Mouse (Mus musculus) CH12.LX (cell line): Measurements from ENCODE around the gene Luc7l.

ENCODE experiments used
- CTCF ChIP-seq, 2 experiments: IDR thresholded peaks in 1 of 2; conservative IDR thresholded peaks in 1 of 2; 2 replicates each; pipeline ENCODE4 v1.5.1; 2011 to 2012; ENCODE audit warnings: low read depth in 2 of 2, low read length in 2 of 2, improper control_type of control experiment in 1 of 2, inconsistent platforms in 1 of 2, mild to moderate bottlenecking in 1 of 2, moderate library complexity in 1 of 2
- E2F4 ChIP-seq: IDR thresholded peaks from 2 replicates; pipeline ENCODE4 v1.6.1; 2011; ENCODE audit warnings: low read depth, low read length, improper control_type of control experiment; ENCODE audit not compliant: insufficient replicate concordance
- EP300 ChIP-seq: IDR thresholded peaks from 2 replicates; pipeline ENCODE4 v1.6.1; 2011; ENCODE audit warnings: low read length, improper control_type of control experiment
- IRF4 ChIP-seq: IDR thresholded peaks from 2 replicates; pipeline ENCODE4 v1.6.1; 2014; ENCODE audit warnings: low read depth, mild to moderate bottlenecking, inconsistent platforms, low read length, improper control_type of control experiment
- JUN ChIP-seq: IDR thresholded peaks from 2 replicates; pipeline ENCODE4 v1.6.1; 2011; ENCODE audit warnings: low read depth, mild to moderate bottlenecking, low read length, improper control_type of control experiment, moderate library complexity; ENCODE audit not compliant: insufficient read depth
- KAT2A ChIP-seq: IDR thresholded peaks from 2 replicates; pipeline ENCODE4 v1.6.1; 2012; ENCODE audit warnings: low read length, improper control_type of control experiment, inconsistent platforms; ENCODE audit not compliant: insufficient replicate concordance
- MAX ChIP-seq: IDR thresholded peaks from 2 replicates; pipeline ENCODE4 v1.6.1; 2011; ENCODE audit warnings: low read length, improper control_type of control experiment
- MAZ ChIP-seq: IDR thresholded peaks from 2 replicates; pipeline ENCODE4 v1.6.1; 2012; ENCODE audit warnings: low read depth, mild to moderate bottlenecking, inconsistent platforms, low read length, improper control_type of control experiment, moderate library complexity
- POLR2A ChIP-seq: IDR thresholded peaks from 2 replicates; pipeline ENCODE4 v1.6.1; 2011; ENCODE audit warnings: low read depth, mild to moderate bottlenecking, improper control_type of control experiment, low read length
- POLR2AphosphoS2 ChIP-seq: IDR thresholded peaks from 2 replicates; pipeline ENCODE4 v1.6.1; 2011; ENCODE audit warnings: low read depth, low read length, improper control_type of control experiment
- RAD21 ChIP-seq: IDR thresholded peaks from 2 replicates; pipeline ENCODE4 v1.6.1; 2011; ENCODE audit warnings: low read depth, mild to moderate bottlenecking, low read length, improper control_type of control experiment, moderate library complexity
- RCOR1 ChIP-seq: conservative IDR thresholded peaks from 2 replicates; pipeline ENCODE4 v1.6.1; 2012; ENCODE audit warnings: low read depth, mild to moderate bottlenecking, inconsistent platforms, low read length, improper control_type of control experiment
- SMC3 ChIP-seq: IDR thresholded peaks from 2 replicates; pipeline ENCODE4 v1.6.1; 2011; ENCODE audit warnings: low read depth, low read length, improper control_type of control experiment
- USF2 ChIP-seq: conservative IDR thresholded peaks from 2 replicates; pipeline ENCODE4 v1.6.1; 2011; ENCODE audit warnings: low read depth, low read length, improper control_type of control experiment

GRCm38 (mm10) chr17:26206392-26206791, 46.3 kb upstream of the Luc7l start:
- TF ChIP-seq CTCF (conservative IDR thresholded peaks at IDR 0.05 in 1 of 2, IDR thresholded peaks at IDR 0.05 in 1 of 2; ENCODE audit: low read depth in 2 of 2, low read length in 2 of 2), result no peak
- no peak for TF ChIP-seq IRF4
- TF ChIP-seq KAT2A, result no peak
- no peak for TF ChIP-seq MAZ
- TF ChIP-seq RCOR1, result no peak
- no peak for TF ChIP-seq USF2
- no peak for TF ChIP-seq RAD21
- TF ChIP-seq EP300, result no peak
- no peak for TF ChIP-seq SMC3
- no peak for TF ChIP-seq POLR2A
- no peak for TF ChIP-seq MAX
- TF ChIP-seq JUN, result no peak
- TF ChIP-seq POLR2AphosphoS2, result no peak
- no peak for TF ChIP-seq E2F4
